Mouse (Mus musculus) layer of hippocampus, postnatal 10 days (tissue): ENCODE results near the gene Gtpbp10. TPM values are rescaled to one million over a fixed set of nuclear protein-coding genes. Genes with fewer than 3 reads are reported as not detected.

Experiments used
- DNase-seq, 2 experiments: peaks; one replicate each; pipeline ENCODE4 v3.0.0; 2021; ENCODE audit warnings: low spot score in 2 of 2
- total RNA-seq, 2 experiments: library from RNA; stranded (reverse); gene quantifications; 2 replicates each; pipeline ENCODE4 v1.2.3; 2021

The Gtpbp10 gene
- total RNA-seq, 2 experiments from 2014 or later: 10.1 to 12.4 TPM

DNA sequence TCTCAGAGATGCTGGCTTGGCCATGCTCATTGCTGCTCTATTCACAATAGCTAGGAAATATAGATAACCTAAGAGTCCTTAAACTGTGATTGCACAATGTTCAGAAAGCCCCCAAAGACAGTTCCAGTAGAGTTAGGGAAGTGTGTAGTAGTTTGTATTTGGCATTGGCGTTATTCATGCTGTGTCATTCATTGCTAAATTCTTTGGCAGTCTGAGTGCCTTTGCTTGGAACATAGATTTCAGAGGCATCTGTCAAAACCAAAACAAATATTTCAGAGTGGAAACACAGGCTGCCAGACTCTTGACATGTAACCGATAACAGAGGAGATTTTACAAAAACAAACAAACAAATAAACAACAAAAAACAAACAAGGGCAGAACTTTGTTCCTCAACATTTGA is 57.8 kb downstream of the Gtpbp10 start:
- no peak for DNase-seq

DNA sequence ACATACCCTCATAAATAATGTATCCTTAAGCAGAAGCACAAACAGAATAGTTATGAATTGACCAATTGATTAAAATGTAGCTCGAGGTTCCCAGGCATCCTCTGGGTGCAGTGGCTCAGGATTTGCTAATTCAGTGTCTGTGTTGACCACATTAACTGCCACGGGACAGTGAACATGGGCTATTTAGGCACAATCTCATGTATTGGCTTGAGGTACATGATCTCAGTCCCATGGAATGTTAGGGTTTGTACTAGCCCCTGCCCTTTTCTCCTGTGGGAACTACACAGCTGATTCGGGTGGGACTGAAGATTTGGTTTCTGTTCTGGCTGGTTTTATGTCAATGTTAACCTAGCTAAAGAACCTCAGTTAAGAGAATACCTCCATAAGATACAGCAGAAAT is 62.9 kb downstream of the Gtpbp10 start:
- DNase-seq: no peak

DNA sequence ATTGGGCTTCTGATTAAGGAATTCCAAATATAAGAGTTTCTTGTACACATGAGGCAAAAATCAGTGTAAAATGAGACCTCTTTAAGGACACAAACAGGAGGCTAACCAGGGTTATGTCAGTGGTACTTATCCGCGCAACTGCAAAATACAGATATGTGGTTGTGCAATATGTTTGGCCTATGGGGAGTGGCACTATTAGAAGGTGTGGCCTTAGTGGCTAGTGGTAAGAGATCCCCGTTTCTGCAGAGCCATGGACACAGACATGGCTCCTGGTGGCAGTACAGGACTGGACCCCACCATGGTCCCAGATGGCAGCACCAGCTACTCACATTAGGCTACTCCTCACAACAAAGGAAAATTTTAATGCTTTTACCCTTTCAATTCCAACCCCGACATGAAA is 64.3 kb downstream of the Gtpbp10 start:
- no peak for DNase-seq

DNA sequence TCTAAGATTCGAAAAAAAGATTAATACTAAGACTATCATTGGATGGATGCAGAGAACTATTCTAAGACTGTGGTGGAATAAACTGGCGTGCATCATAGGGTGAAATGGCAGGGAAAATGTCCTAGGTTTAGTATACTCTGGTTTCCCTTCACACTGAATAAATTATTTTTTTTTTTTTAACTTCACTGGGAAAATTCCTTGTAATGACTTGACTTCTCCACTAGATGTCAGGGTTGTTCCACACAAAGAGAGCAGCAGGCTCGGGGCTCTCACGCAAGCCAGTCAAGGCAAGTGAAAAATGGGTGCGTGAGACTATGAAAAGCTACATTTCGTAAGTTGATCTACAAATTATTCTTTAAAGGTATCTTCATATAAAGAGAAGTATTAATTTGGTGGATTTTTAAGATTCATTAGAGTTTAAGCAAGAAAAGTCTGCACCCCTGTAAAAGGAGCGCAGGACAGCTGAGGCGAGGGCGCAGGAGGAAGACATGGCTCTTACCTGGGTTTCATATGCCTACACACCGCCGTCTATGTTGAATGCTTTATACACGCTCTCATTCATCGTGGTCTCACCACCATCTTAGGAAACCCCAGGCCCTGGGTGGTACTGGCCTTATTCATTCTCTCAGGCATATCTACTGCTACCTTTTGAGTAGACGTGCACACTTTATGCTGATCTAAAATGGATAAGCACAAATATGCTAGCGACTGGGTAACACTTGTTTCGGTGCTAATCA is 64.9 kb downstream of the Gtpbp10 start:
- peak in 1 of 2 experiments; percentile 31 for DNase-seq

DNA sequence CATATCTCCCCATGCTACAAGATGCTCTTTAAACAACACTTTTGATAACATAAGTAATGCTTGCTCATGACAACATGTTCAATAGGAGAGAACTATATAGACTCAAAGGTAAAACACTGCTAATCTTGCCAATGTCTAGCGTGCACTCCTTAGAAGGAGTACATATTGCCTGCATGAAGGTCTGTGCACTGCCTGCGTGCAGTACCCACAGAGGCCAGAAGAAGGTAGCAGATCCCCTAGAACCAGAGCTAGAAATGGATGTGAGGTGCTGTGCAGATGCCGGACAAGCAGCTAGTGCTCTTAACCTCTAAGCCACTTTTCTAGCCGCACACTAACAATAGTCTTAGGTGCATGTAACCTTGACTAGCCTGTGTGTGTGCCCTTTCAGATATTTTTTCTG is 67.2 kb downstream of the Gtpbp10 start:
- no peak for DNase-seq

Other genes starting within 250 kb of the Gtpbp10 start
- 100 to 1,000 TPM; 160 to 162 TPM for gene Cdk14, start 139.2 kb downstream of the Gtpbp10 start, total RNA-seq
- not detected for gene 1700015F17Rik, start 80.4 kb downstream of the Gtpbp10 start, total RNA-seq
- gene Cldn12, start 44.6 kb downstream of the Gtpbp10 start, total RNA-seq: 10 to 100 TPM; 26.2 to 30.2 TPM
- gene Gm8773, start 14.3 kb upstream of the Gtpbp10 start, total RNA-seq: under 1 TPM; 0.39 to 0.87 TPM
- gene Cfap69, start 104.7 kb upstream of the Gtpbp10 start, total RNA-seq: 10 to 100 TPM; 13.1 to 14.8 TPM
- 1 to 10 TPM; 5.5 to 6.5 TPM for gene Steap2, start 135.0 kb upstream of the Gtpbp10 start, total RNA-seq
- gene Steap1, start 189.8 kb upstream of the Gtpbp10 start, total RNA-seq: 1 to 10 TPM in 1 of 2 experiments, under 1 TPM in 1; 0.89 to 1.3 TPM